Mouse (Mus musculus) cortical plate, adult 2 months (tissue): ENCODE results near the gene Nkx1-1.

Experiments used
- CTCF ChIP-seq: fragments of 200-500 bp; IDR thresholded peaks from 2 replicates; pipeline ENCODE4 v1.5.1; 2011; ENCODE audit warnings: mild to moderate bottlenecking, control low read depth, low read length; ENCODE audit not compliant: insufficient read depth; ENCODE audit errors: extremely low read depth
- POLR2A ChIP-seq: fragments of 200-500 bp; IDR thresholded peaks from 2 replicates; pipeline ENCODE4 v1.6.1; 2011; ENCODE audit warnings: mild to moderate bottlenecking, low read length, control low read depth; ENCODE audit not compliant: insufficient read depth; ENCODE audit errors: extremely low read depth

DNA sequence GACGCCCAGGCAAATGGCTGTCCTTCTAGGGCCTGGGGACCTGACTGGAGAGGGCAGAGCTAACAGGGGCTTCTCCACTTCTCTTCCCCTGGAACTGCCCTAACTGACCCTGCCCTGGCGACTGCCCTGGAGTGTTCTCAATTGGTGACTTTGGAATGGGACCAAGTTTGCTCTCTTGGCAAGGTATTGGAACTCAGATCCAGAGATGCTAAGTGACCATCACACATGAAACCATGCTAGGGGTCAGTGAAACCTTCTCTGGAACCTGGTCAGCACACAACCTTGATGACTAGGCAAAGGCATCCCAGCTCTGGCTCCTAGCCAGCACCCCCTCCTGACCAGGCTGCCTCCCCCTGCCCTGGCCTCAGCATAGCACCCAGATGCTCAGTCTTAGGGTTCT lies 25.3 kb upstream of the Nkx1-1 start:
- no peak for TF ChIP-seq POLR2A
- TF ChIP-seq CTCF: no peak
